16 mouse cellular contexts compared by ENCODE assay signal in the genomic region with DNA sequence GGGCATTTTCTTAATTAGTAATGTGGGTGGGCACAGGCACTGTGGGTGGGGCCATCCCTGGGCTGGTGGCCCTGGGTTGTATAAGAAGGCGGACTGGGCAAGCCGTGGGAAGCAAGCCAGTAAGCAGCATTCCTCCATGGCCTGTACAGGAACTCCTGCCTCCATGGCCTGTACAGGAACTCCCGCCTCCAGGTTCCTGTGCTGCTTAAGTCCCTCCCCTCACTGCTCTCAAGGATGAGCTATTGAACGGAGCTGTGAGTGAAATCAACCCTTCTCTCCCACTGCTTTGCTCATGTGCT. TPM values are rescaled to one million over a fixed set of nuclear protein-coding genes. Genes with fewer than 3 reads are reported as not detected.
A peak's percentile ranks its signal among the peaks of the same experiment; 100 is the strongest.
DNase-seq lines count a peak whose midpoint lies in the region; ATAC-seq and TF ChIP-seq lines count a peak whose summit lies in the region.
"Had no signal": no experiment of that assay in that cellular context is flagged by ENCODE, and none has a peak within 500 bp of the region (broad histone marks: within the 10 kb centered on the region; RNA-seq: fewer than 3 reads in every experiment).

No protein-coding gene starts in this region.

- 70% methylated on average over 4 of the region's 4 CpGs for WGBS in intestine, embryonic 15.5 days
- WGBS in intestine, postnatal 0 days = 69% methylated on average over 4 of the region's 4 CpGs
- 76% methylated on average over 4 of the region's 4 CpGs for WGBS in midbrain, embryonic 13.5 days

- no peak overlapping the region for H3K27ac ChIP-seq in intestine, embryonic 15.5 days
- H3K27ac ChIP-seq in intestine, postnatal 0 days (ENCODE audit: low read depth, low read length) = no peak overlapping the region
- no peak overlapping the region for H3K27ac ChIP-seq in midbrain, embryonic 13.5 days
- H3K27ac ChIP-seq: liver, embryonic 13.5 days had no signal

- H3K9ac ChIP-seq in intestine, embryonic 15.5 days = no peak overlapping the region
- no peak overlapping the region for H3K9ac ChIP-seq in intestine, postnatal 0 days (ENCODE audit: low read depth, low read length)
- no peak overlapping the region for H3K9ac ChIP-seq in midbrain, embryonic 13.5 days (replicated peaks)
- H3K9ac ChIP-seq: liver, embryonic 13.5 days had no signal

- peak; percentile 42 for DNase-seq in 3T3-L1 (ENCODE audit: low read depth, low spot score)
- DNase-seq in ZHBTc4 (ENCODE audit: low read depth, low spot score) = peak; percentile 21
- no peak for DNase-seq in thymus, postnatal 25 days
- no peak for DNase-seq in urinary bladder, postnatal 25 days (ENCODE audit: low spot score)
- DNase-seq in adrenal gland, postnatal 36 days = no peak
- DNase-seq: cerebellum, adult 2 months; heart, postnatal 10 days; kidney, postnatal 36 days; liver, embryonic 13.5 days; right cerebral cortex, adult 18-20 months had no signal

- no peak for TF ChIP-seq CTCF in intestine, postnatal 0 days (IDR thresholded peaks at IDR 0.05; ENCODE audit: low read depth)

- H3K36me3 ChIP-seq in intestine, embryonic 15.5 days = no peaks in the 10 kb centered on the region
- H3K36me3 ChIP-seq in intestine, postnatal 0 days (ENCODE audit: control insufficient read depth, insufficient read depth) = no peaks in the 10 kb centered on the region
- H3K36me3 ChIP-seq in midbrain, embryonic 13.5 days = no peaks in the 10 kb centered on the region
- H3K36me3 ChIP-seq: liver, embryonic 13.5 days had no signal

- no peaks in the 10 kb centered on the region for H3K27me3 ChIP-seq in intestine, embryonic 15.5 days (replicated peaks)
- H3K27me3 ChIP-seq in intestine, postnatal 0 days (replicated peaks; ENCODE audit: control insufficient read depth, insufficient read depth, low read length) = no peaks in the 10 kb centered on the region
- no peaks in the 10 kb centered on the region for H3K27me3 ChIP-seq in midbrain, embryonic 13.5 days
- H3K27me3 ChIP-seq: liver, embryonic 13.5 days had no signal

- ATAC-seq in intestine, embryonic 15.5 days = peak; percentile 20; the same call in 1 of the 2 replicates
- ATAC-seq in intestine, postnatal 0 days = no peak
- peak; percentile 82 for ATAC-seq in midbrain, embryonic 13.5 days

- H3K4me1 ChIP-seq in intestine, embryonic 15.5 days (replicated peaks) = no peaks in the 10 kb centered on the region
- no peaks in the 10 kb centered on the region for H3K4me1 ChIP-seq in intestine, postnatal 0 days (replicated peaks; ENCODE audit: control insufficient read depth, insufficient read depth, low read length)
- no peaks in the 10 kb centered on the region for H3K4me1 ChIP-seq in midbrain, embryonic 13.5 days (replicated peaks)
- H3K4me1 ChIP-seq: liver, embryonic 13.5 days had no signal

- no peaks in the 10 kb centered on the region for H3K9me3 ChIP-seq in intestine, embryonic 15.5 days
- H3K9me3 ChIP-seq in intestine, postnatal 0 days (ENCODE audit: control insufficient read depth) = no peaks in the 10 kb centered on the region
- H3K9me3 ChIP-seq in midbrain, embryonic 13.5 days = no peaks in the 10 kb centered on the region
- H3K9me3 ChIP-seq: liver, embryonic 13.5 days had no signal

- no peak overlapping the region for H3K4me3 ChIP-seq in intestine, embryonic 15.5 days (replicated peaks)
- H3K4me3 ChIP-seq in intestine, postnatal 0 days (ENCODE audit: low read depth, low read length) = no peak overlapping the region
- no peak overlapping the region for H3K4me3 ChIP-seq in midbrain, embryonic 13.5 days (replicated peaks)
- H3K4me3 ChIP-seq: liver, embryonic 13.5 days had no signal

- no peak overlapping the region for H3K4me2 ChIP-seq in intestine, embryonic 15.5 days (replicated peaks)
- H3K4me2 ChIP-seq in intestine, postnatal 0 days (replicated peaks; ENCODE audit: low read depth) = no peak overlapping the region
- no peak overlapping the region for H3K4me2 ChIP-seq in midbrain, embryonic 13.5 days (replicated peaks)
- H3K4me2 ChIP-seq: liver, embryonic 13.5 days had no signal

RNA-seq across cellular contexts. Expression of gene Tmco5b, which starts 17.7 kb away (rescaled TPM):
- not detected in 2 replicates for polyA plus RNA-seq in intestine, embryonic 15.5 days (2015; fragmentation: Nextera tagmentation; extraction: Ambion mirVana)
- not detected in 2 replicates for polyA plus RNA-seq in intestine, postnatal 0 days (2015; fragmentation: Nextera tagmentation; extraction: Ambion mirVana)
- not detected in 2 replicates for polyA plus RNA-seq in midbrain, embryonic 13.5 days (2015; fragmentation: Nextera tagmentation; extraction: Ambion mirVana)
- total RNA-seq in adrenal gland, postnatal 36 days (2021) = not detected
- total RNA-seq: granulocyte monocyte progenitor cell, adult 5-6 weeks; heart, postnatal 10 days; left cerebral cortex, adult 18-20 months had no signal
- polyA plus RNA-seq: liver, embryonic 13.5 days; neural tube, embryonic 11.5 days had no signal

RNA-seq across cellular contexts. Expression of gene Fmn1, which starts 24.3 kb away (rescaled TPM):
- polyA plus RNA-seq in intestine, embryonic 15.5 days (2015; fragmentation: Nextera tagmentation; extraction: Ambion mirVana) = 4.7 and 5.5 TPM in 2 replicates
- 7.3 and 9.0 TPM in 2 replicates for polyA plus RNA-seq in intestine, postnatal 0 days (2015; fragmentation: Nextera tagmentation; extraction: Ambion mirVana)
- polyA plus RNA-seq in midbrain, embryonic 13.5 days (2015; fragmentation: Nextera tagmentation; extraction: Ambion mirVana) = 0.43 and 0.54 TPM in 2 replicates
- total RNA-seq in adrenal gland, postnatal 36 days (2021) = 1 to 10 TPM; 1.8 to 3.7 TPM

Comparison
In these comparisons a context has a peak if more than half of its experiments do, and no peak if none do; other contexts are left out.
1. DNase-seq: peak in 3T3-L1 (single experiment) and ZHBTc4 (single experiment); none in thymus, postnatal 25 days (single experiment), urinary bladder, postnatal 25 days (single experiment) and adrenal gland, postnatal 36 days (0 of 2).